Mouse (Mus musculus): Measurements from ENCODE around the gene Ccdc85c.

- TF ChIP-seq CTCF (IDR thresholded peaks at IDR 0.05; ENCODE audit: low read depth) (no peak), EP300 (IDR thresholded peaks at IDR 0.05; ENCODE audit: low read depth) (no peak)
Measured at GRCm38 (mm10) chr12:108273466-108274312, 1.5 kb downstream of the Ccdc85c start.
